Mouse (Mus musculus) neural tube, embryonic 15.5 days (tissue): Measurements from ENCODE around the gene Usp12. TPM values are rescaled to one million over a fixed set of nuclear protein-coding genes. Genes with fewer than 3 reads are reported as not detected.
"Not testable (repeated sequence)": the region's sequence is repeated elsewhere in the genome, so short reads cannot be mapped to it uniquely, and the experiment has no call there.

Experiments used
- ATAC-seq: fragments of 200-750 bp; cut with Nextera tagmentation; 2 replicates; pipeline ENCODE4 v1.8.0; 2017; ENCODE audit warnings: mild to moderate bottlenecking, moderate TSS enrichment, moderate library complexity; ENCODE audit not compliant: low FRiP score
- H3K27ac ChIP-seq: fragments of 300-500 bp; sonication (generic); replicated peaks from 2 replicates; pipeline ENCODE4 v1.5.1; 2015; ENCODE audit warnings: mild to moderate bottlenecking, inconsistent platforms
- H3K27me3 ChIP-seq: fragments of 300-500 bp; sonication (generic); replicated peaks from 2 replicates; pipeline ENCODE4 v1.6.1; 2015; ENCODE audit warnings: inconsistent platforms
- H3K36me3 ChIP-seq: fragments of 300-500 bp; sonication (generic); 2 replicates; pipeline ENCODE4 v1.6.1; 2015; ENCODE audit warnings: inconsistent platforms
- H3K4me1 ChIP-seq: fragments of 300-500 bp; sonication (generic); 2 replicates; pipeline ENCODE4 v1.6.1; 2015; ENCODE audit warnings: inconsistent platforms
- H3K4me2 ChIP-seq: fragments of 300-500 bp; sonication (generic); 2 replicates; pipeline ENCODE4 v1.6.1; 2015; ENCODE audit warnings: inconsistent platforms, mild to moderate bottlenecking, moderate library complexity
- H3K4me3 ChIP-seq: fragments of 300-500 bp; sonication (generic); replicated peaks from 2 replicates; pipeline ENCODE4 v1.5.1; 2015; ENCODE audit warnings: mild to moderate bottlenecking, inconsistent platforms
- H3K9ac ChIP-seq: fragments of 300-500 bp; sonication (generic); replicated peaks from 2 replicates; pipeline ENCODE4 v1.6.1; 2015; ENCODE audit warnings: mild to moderate bottlenecking, inconsistent platforms
- H3K9me3 ChIP-seq: fragments of 300-500 bp; sonication (generic); replicated peaks from 2 replicates; pipeline ENCODE4 v1.6.1; 2016; ENCODE audit warnings: inconsistent platforms
- WGBS: fragments of 180-500 bp; shearing (Covaris S2); methylation state at CpG from one replicate; pipeline ENCODE4 v1.1.7; 2015; ENCODE audit warnings: mixed read lengths; 5-methylcytosine and 5-hydroxymethylcytosine counted together
- polyA plus RNA-seq: library from polyadenylated mRNA; unstranded; fragments of >200 nt; fragmentation: Nextera tagmentation; extraction: Ambion mirVana; gene quantifications from 2 replicates; pipeline ENCODE4 v1.2.1, GENCODE M21; 2015

Usp12 gene
- polyA plus RNA-seq, 1 experiment from 2014 or later = 14.4 TPM

- WGBS = 94% methylated on average over 1 of the region's 9 CpGs
- not testable (repeated sequence) for H3K4me3 ChIP-seq, H3K27ac ChIP-seq, H3K4me2 ChIP-seq, H3K9me3 ChIP-seq, H3K4me1 ChIP-seq, ATAC-seq, H3K9ac ChIP-seq, H3K27me3 ChIP-seq
- peaks cover 45% of the 10 kb centered on the region for H3K36me3 ChIP-seq
These were observed 59.8 kb downstream of the Usp12 start for GRCm38 (mm10) chr5:146735054-146735453.

DNA sequence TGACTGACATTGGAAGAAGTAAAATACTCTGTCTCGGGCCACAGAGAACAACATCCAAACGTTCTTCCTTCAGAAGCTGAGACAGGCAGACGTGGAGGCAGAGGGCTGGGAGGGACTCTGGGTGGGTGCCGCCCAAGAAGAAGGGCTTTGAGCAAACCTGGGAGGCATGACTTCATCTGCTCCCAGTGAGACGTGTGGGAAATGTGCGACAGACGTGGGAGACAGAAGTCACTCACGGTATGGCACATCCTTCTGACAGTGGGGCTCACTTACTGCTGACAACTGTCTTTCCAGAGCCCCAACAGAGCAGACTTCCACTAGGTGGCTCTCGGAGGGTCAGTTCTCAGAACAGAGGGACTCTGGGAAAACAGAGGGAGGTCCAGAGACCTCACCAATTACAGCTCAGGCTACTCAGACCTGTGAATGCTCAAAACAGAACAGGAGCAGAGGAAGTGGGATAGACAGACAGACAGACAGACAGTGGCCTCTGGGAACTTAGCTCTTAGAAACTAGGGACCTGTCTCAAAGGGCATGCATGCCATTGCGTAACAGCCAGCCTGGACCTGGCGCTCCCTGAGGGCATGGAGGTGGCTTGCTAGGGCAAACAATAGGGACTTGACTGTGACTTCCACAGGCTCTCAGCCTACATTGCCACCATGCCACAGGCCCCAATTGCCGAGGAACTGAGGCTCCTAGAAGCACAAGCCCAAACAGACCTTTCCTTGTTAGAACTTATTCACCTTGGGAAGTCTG is 60.7 kb downstream of the Usp12 start:
- no peak overlapping the region for H3K4me3 ChIP-seq
- no peak overlapping the region for H3K4me2 ChIP-seq
- no peak overlapping the region for H3K27ac ChIP-seq
- peaks cover 4% of the 10 kb centered on the region; the same call in 1 of the 2 replicates for H3K4me1 ChIP-seq
- H3K36me3 ChIP-seq = peaks cover 36% of the 10 kb centered on the region
- no peaks in the 10 kb centered on the region for H3K9me3 ChIP-seq
- no peak overlapping the region for H3K9ac ChIP-seq
- ATAC-seq = no peak
- H3K27me3 ChIP-seq = no peaks in the 10 kb centered on the region
- 80% methylated on average over 12 of the region's 12 CpGs for WGBS

DNA sequence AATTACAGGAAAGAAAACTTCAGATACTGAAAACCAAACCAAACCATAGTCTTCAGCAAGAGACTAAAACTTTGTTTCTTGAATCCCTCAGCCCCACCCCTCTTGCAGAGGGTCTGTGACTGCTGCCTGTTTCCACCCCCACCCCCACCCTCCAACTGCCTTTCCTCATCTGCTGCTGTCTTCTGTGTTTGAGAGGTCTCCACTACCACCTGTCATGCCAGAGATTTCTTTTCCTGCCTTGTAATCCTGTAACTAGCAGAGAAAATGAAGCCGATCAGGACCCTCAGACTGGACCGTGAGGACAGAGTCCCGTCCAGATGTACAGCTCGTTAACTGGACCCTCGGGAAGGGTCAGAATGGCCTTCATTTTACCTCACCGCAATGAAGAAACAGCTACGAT is 61.4 kb downstream of the Usp12 start:
- Histone ChIP-seq H3K36me3 (peaks cover 32% of the 10 kb centered on the region), H3K27me3 (no peaks in the 10 kb centered on the region), H3K9me3 (no peaks in the 10 kb centered on the region), H3K27ac (no peak overlapping the region), H3K4me1 (peaks cover 4% of the 10 kb centered on the region; the same call in 1 of the 2 replicates), H3K4me3 (no peak overlapping the region), H3K4me2 (no peak overlapping the region), H3K9ac (no peak overlapping the region)
- no peak for ATAC-seq
- WGBS = 80% methylated on average over 7 of the region's 7 CpGs

DNA sequence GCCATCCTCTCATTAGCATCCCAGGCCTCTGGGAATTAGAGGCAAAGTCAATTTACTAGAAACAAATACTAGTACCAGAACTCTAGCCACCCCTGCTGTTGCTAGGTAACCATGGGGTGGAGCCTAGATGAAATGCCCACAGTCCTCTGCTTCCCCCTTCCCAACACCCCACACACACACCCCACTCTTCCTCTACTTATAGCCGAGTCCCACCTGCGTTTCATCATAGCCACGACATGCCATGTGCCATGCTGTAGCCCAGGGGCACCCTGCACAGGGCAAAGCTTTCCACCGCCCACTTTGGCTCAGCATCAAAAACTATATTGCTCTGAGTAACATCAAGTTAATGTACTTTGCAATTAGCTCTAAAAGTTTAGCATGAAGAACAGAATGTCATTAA is 67.8 kb downstream of the Usp12 start:
- Histone ChIP-seq H3K9ac (no peak overlapping the region), H3K9me3 (no peaks in the 10 kb centered on the region), H3K27me3 (no peaks in the 10 kb centered on the region), H3K36me3 (no peaks in the 10 kb centered on the region), H3K4me3 (no peak overlapping the region), H3K27ac (no peak overlapping the region), H3K4me2 (no peak overlapping the region), H3K4me1 (peaks cover 5% of the 10 kb centered on the region; the same call in 1 of the 2 replicates)
- ATAC-seq = no peak; the same call in 1 of the 2 replicates
- 55% methylated on average over 4 of the region's 4 CpGs for WGBS

- H3K27ac ChIP-seq = no peak overlapping the region
- 78% methylated on average over 3 of the region's 3 CpGs for WGBS
- no peaks in the 10 kb centered on the region for H3K36me3 ChIP-seq
- ATAC-seq = no peak
- H3K27me3 ChIP-seq = no peaks in the 10 kb centered on the region
- no peak overlapping the region for H3K9ac ChIP-seq
- H3K4me3 ChIP-seq = no peak overlapping the region
- no peaks in the 10 kb centered on the region for H3K9me3 ChIP-seq
- H3K4me1 ChIP-seq = peaks cover 5% of the 10 kb centered on the region; the same call in 1 of the 2 replicates
- H3K4me2 ChIP-seq = no peak overlapping the region
These were observed 69.8 kb downstream of the Usp12 start for GRCm38 (mm10) chr5:146724956-146725355.

DNA sequence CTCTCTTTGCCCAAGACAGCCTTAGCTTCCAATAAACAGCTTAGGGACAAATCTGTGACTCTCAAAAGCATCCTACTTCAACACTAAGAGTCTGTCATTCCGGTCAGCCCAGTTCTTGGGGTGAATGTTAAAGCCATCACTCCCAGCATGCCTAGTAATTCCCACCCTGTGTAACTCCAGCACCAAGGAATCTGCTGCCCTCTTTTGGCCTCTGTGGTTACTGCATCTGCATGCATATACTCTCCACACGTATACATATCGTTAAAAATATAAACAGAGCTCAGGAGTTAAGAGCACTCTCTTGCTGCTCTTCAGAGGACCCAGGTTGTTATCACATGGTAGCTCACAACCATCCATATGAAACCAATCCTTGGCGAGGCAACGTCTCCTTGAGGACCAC is 71.4 kb downstream of the Usp12 start:
- Histone ChIP-seq H3K4me1 (peaks cover 5% of the 10 kb centered on the region; the same call in 1 of the 2 replicates), H3K27ac (no peak overlapping the region), H3K9ac (no peak overlapping the region), H3K4me2 (no peak overlapping the region), H3K9me3 (no peaks in the 10 kb centered on the region), H3K27me3 (no peaks in the 10 kb centered on the region), H3K4me3 (no peak overlapping the region), H3K36me3 (no peaks in the 10 kb centered on the region)
- ATAC-seq = no peak
- WGBS = 94% methylated on average over 5 of the region's 5 CpGs

DNA sequence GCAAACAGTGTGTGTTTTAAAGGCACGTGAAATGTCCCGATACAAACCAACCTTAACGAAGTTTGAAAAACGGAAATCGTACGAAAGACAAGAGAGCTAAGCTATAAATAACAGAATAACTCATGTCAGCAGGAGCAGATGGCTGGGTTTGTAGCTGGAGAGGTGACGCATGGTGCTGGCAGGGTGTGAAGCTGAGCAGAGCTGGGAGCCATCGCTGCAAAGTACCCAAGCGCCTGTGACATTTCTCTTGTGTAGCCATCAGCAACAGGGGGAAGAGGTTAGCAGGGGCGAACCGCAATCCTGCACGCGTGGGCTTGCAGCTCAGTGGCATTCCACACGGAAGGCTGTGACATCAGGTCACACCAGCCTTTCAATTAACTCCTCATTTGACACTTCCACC is 72.6 kb downstream of the Usp12 start:
- H3K9ac ChIP-seq = no peak overlapping the region
- no peaks in the 10 kb centered on the region for H3K36me3 ChIP-seq
- ATAC-seq = no peak
- H3K4me2 ChIP-seq = no peak overlapping the region
- no peak overlapping the region for H3K27ac ChIP-seq
- H3K27me3 ChIP-seq = no peaks in the 10 kb centered on the region
- no peaks in the 10 kb centered on the region for H3K9me3 ChIP-seq
- peaks cover 5% of the 10 kb centered on the region; the same call in 1 of the 2 replicates for H3K4me1 ChIP-seq
- H3K4me3 ChIP-seq = no peak overlapping the region
- WGBS = 47% methylated on average over 14 of the region's 14 CpGs

DNA sequence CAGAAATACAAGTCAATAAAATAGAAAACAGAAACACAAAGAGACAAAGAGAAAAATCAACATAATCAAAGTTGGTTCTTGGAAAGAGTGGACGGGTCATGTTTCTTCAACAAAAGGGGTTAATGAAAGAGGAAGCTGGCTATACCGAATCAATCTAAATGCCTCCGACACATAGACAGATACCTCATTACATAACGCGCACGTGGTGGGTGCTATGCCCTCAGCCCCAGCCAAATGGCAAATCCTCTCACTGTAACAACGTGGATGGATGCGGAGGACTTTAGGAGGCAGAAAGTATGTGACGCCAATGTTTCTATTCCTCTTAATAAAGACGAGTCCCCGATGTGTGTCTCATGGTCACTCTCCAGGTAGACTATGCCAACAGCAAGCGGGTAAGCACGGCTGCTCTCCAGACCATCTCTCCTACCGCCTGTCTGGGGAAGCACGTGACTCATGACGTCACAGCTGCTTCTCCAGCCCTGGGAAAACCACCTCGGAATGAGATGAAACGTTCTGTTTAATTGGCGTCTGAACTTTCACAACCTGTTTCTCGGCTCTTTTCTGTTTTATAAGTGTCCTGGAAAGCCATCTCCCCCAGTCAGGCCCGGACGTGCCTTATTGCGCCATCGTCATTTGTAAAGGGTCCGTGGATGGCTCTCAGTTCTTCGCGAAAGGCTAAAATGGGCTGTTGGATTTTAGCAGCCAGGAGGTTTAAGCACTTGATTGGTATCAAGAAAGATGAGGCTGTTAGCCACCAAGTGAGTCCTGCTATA is 75.0 kb downstream of the Usp12 start:
- no peak overlapping the region for H3K4me3 ChIP-seq
- WGBS = 81% methylated on average over 27 of the region's 27 CpGs
- H3K4me1 ChIP-seq = peaks cover 5% of the 10 kb centered on the region; the same call in 1 of the 2 replicates
- no peak overlapping the region for H3K9ac ChIP-seq
- no peaks in the 10 kb centered on the region for H3K27me3 ChIP-seq
- no peak for ATAC-seq
- no peak overlapping the region for H3K27ac ChIP-seq
- no peaks in the 10 kb centered on the region for H3K9me3 ChIP-seq
- H3K4me2 ChIP-seq = no peak overlapping the region
- no peaks in the 10 kb centered on the region for H3K36me3 ChIP-seq

DNA sequence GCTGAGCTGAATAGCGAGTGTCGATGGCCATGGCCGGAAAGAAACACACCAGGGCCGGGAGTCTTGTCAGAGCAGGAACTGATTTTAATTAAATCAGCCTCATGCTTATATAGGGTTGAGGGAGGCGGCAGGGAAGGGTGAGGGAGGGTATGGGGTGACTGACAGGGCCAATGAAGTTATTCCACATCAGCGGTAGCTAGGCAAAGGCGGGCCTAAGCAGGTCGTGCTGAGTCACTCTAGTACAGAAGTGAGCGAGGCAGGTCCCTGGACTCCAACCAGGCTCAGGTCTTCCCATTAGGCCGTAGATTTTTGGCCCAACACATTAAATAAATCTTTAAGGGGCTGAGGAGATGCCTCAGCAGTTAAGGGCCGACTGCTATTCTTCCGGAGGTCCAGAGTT is 81.0 kb downstream of the Usp12 start:
- Histone ChIP-seq H3K4me1 (peaks cover 16% of the 10 kb centered on the region), H3K4me2 (no peak overlapping the region), H3K9me3 (no peaks in the 10 kb centered on the region), H3K4me3 (no peak overlapping the region), H3K9ac (no peak overlapping the region), H3K36me3 (no peaks in the 10 kb centered on the region), H3K27me3 (no peaks in the 10 kb centered on the region), H3K27ac (no peak overlapping the region)
- WGBS = 92% methylated on average over 12 of the region's 12 CpGs
- no peak for ATAC-seq

- Histone ChIP-seq H3K4me2 (peak overlapping the region; percentile 37), H3K4me3 (no peak overlapping the region), H3K36me3 (no peaks in the 10 kb centered on the region), H3K4me1 (peaks cover 16% of the 10 kb centered on the region), H3K27me3 (no peaks in the 10 kb centered on the region), H3K9ac (no peak overlapping the region), H3K27ac (peak overlapping the region; percentile 65), H3K9me3 (no peaks in the 10 kb centered on the region)
- WGBS = 31% methylated on average over 10 of the region's 10 CpGs
- ATAC-seq = peak; percentile 12; the same call in 1 of the 2 replicates
These were observed 81.7 kb downstream of the Usp12 start for GRCm38 (mm10) chr5:146713088-146713487.

DNA sequence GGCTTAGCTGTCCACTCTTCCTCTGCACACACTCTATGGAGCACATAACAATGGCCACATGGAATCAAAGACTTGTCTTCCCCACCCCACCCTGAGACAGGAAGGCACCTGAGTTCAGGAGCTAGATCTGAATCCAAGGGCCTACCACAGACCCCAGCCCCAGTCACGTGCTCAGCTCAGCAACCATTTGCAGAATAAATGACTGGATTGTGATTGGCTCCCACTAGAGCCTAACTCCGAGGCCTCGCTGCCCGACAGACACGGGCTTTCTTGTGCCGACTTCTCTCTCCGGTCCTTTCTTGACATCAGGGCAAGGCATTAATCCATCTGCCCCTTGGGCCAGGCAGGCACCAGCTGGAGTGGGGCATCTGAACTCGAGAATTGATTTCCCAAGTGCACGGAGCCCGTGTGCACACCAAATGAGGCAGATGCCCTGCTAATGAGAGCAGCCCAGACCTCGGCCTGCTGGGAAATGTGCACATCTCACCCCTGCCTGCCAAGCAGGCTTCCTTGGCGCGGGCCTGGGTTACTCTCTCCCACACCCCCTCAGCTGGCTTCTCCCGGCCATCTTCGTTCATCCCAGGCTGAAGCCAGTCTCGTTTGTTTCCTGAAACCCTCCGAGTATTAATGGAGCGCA is 82.4 kb downstream of the Usp12 start:
- 0 out of 2 replicates have a peak overlapping the region, but pooled peaks have one; percentile 32 for H3K9ac ChIP-seq
- 19% methylated on average over 18 of the region's 18 CpGs for whole genome bisulfite sequencing
- H3K27me3 ChIP-seq = no peaks in the 10 kb centered on the region
- no peak overlapping the region for H3K4me3 ChIP-seq
- ATAC-seq = peak; percentile 62
- peaks cover 16% of the 10 kb centered on the region for H3K4me1 ChIP-seq
- peak overlapping the region; percentile 65 for H3K27ac ChIP-seq
- H3K4me2 ChIP-seq = peak overlapping the region; percentile 37
- no peaks in the 10 kb centered on the region for H3K36me3 ChIP-seq
- no peaks in the 10 kb centered on the region for H3K9me3 ChIP-seq
